Mouse (Mus musculus): ENCODE measurements around the gene Grin3b. TPM values are rescaled to one million over a fixed set of nuclear protein-coding genes. Genes with fewer than 3 reads are reported as not detected.
A peak's percentile ranks its signal among the peaks of the same experiment; 100 is the strongest.

Gene Grin3b
- 0.22 and 0.38 TPM in 2 replicates for polyA plus RNA-seq (2014; fragmentation: Nextera tagmentation; extraction: Ambion mirVana)

GRCm38 (mm10) chr10:79970415-79971182 is at the start of gene Grin3b:
Grin3b (plus strand) TSS chr10:79970715.
- ATAC-seq (ENCODE audit: low FRiP score) (no peak), DNase-seq (ENCODE audit: low spot score, missing footprints) (peak; percentile 91)
- peak within 1 kb of the TSS; percentile 25 for H3K4me3 ChIP-seq (ENCODE audit: low read depth, low read length)
- peak within 1 kb of the TSS; percentile 20; the same call in 1 of the 2 replicates for H3K9ac ChIP-seq (ENCODE audit: low read length)
- H3K36me3 ChIP-seq (ENCODE audit: control insufficient read depth, insufficient read depth, low read length), result peaks cover 12% of the 10 kb centered on the region; the same call in 1 of the 2 replicates
- no peaks in the 10 kb centered on the region for H3K9me3 ChIP-seq (ENCODE audit: control insufficient read depth, low read length)
- no peak within 1 kb of the TSS for H3K27ac ChIP-seq (ENCODE audit: low read depth, low read length)
- H3K4me1 ChIP-seq (ENCODE audit: control insufficient read depth, insufficient read depth, low read length), result peaks cover 4% of the 10 kb centered on the region; the same call in 1 of the 2 replicates
- H3K27me3 ChIP-seq (ENCODE audit: control insufficient read depth, insufficient read depth, low read length), result peaks cover 23% of the 10 kb centered on the region
- 8% methylated on average over 47 of the region's 47 CpGs for WGBS
- peak within 1 kb of the TSS; percentile 41 for H3K4me2 ChIP-seq

- Histone ChIP-seq H3K4me1 (ENCODE audit: control insufficient read depth, insufficient read depth, low read length) (peaks cover 25% of the 10 kb centered on the region), H3K27ac (ENCODE audit: low read depth, low read length) (no peak within 1 kb of the TSS), H3K27me3 (ENCODE audit: control insufficient read depth, insufficient read depth, low read length) (peaks cover 62% of the 10 kb centered on the region), H3K4me3 (ENCODE audit: low read depth, low read length) (peak within 1 kb of the TSS; percentile 15), H3K9me3 (ENCODE audit: control insufficient read depth, low read length) (no peaks in the 10 kb centered on the region), H3K4me2 (peak within 1 kb of the TSS; percentile 28), H3K9ac (ENCODE audit: low read length) (peak within 1 kb of the TSS; percentile 20), H3K36me3 (ENCODE audit: control insufficient read depth, insufficient read depth, low read length) (no peaks in the 10 kb centered on the region)
- ATAC-seq (ENCODE audit: low FRiP score) (no peak), DNase-seq (ENCODE audit: low spot score, missing footprints) (no peak)
- 4% methylated on average over 41 of the region's 41 CpGs for WGBS
These were observed 49.5 kb upstream of the Grin3b start, which contains the start of gene R3hdm4 for GRCm38 (mm10) chr10:79920958-79921535. R3hdm4 (minus strand) TSS chr10:79921208.

- ATAC-seq (ENCODE audit: low FRiP score) (no peak), DNase-seq (ENCODE audit: low spot score, missing footprints) (no peak)
- WGBS, result 3% methylated on average over 34 of the region's 34 CpGs
- peak overlapping the region; percentile 20; the same call in 1 of the 2 replicates for H3K9ac ChIP-seq (ENCODE audit: low read length)
- H3K27ac ChIP-seq (ENCODE audit: low read depth, low read length), result no peak overlapping the region
- no peaks in the 10 kb centered on the region for H3K36me3 ChIP-seq (ENCODE audit: control insufficient read depth, insufficient read depth, low read length)
- peak overlapping the region; percentile 15 for H3K4me3 ChIP-seq (ENCODE audit: low read depth, low read length)
- no peaks in the 10 kb centered on the region for H3K9me3 ChIP-seq (ENCODE audit: control insufficient read depth, low read length)
- H3K27me3 ChIP-seq (ENCODE audit: control insufficient read depth, insufficient read depth, low read length), result peaks cover 64% of the 10 kb centered on the region
- peaks cover 28% of the 10 kb centered on the region for H3K4me1 ChIP-seq (ENCODE audit: control insufficient read depth, insufficient read depth, low read length)
- peak overlapping the region; percentile 28 for H3K4me2 ChIP-seq
These were observed 48.9 kb upstream of the Grin3b start for GRCm38 (mm10) chr10:79921572-79921971.

GRCm38 (mm10) chr10:79924998-79925784 is 45.3 kb upstream of the Grin3b start:
- no peak overlapping the region for H3K27ac ChIP-seq (ENCODE audit: low read depth, low read length)
- H3K9me3 ChIP-seq (ENCODE audit: control insufficient read depth, low read length), result no peaks in the 10 kb centered on the region
- H3K4me2 ChIP-seq, result no peak overlapping the region
- H3K4me3 ChIP-seq (ENCODE audit: low read depth, low read length), result no peak overlapping the region
- no peaks in the 10 kb centered on the region for H3K36me3 ChIP-seq (ENCODE audit: control insufficient read depth, insufficient read depth, low read length)
- H3K9ac ChIP-seq (ENCODE audit: low read length), result no peak overlapping the region
- 0 out of 2 replicates have a peak, but pooled peaks have one; percentile 4 for ATAC-seq (ENCODE audit: low FRiP score)
- peak; percentile 99 for DNase-seq (ENCODE audit: low spot score, missing footprints)
- peaks cover 33% of the 10 kb centered on the region for H3K4me1 ChIP-seq (ENCODE audit: control insufficient read depth, insufficient read depth, low read length)
- 11% methylated on average over 29 of the region's 29 CpGs for WGBS
- H3K27me3 ChIP-seq (ENCODE audit: control insufficient read depth, insufficient read depth, low read length), result peaks cover 34% of the 10 kb centered on the region

GRCm38 (mm10) chr10:79925785-79926490 is 44.6 kb upstream of the Grin3b start:
- ATAC-seq (ENCODE audit: low FRiP score) (no peak), DNase-seq (ENCODE audit: low spot score, missing footprints) (peak; percentile 89)
- H3K36me3 ChIP-seq (ENCODE audit: control insufficient read depth, insufficient read depth, low read length), result no peaks in the 10 kb centered on the region
- H3K4me3 ChIP-seq (ENCODE audit: low read depth, low read length), result peak overlapping the region; percentile 89
- 17% methylated on average over 14 of the region's 15 CpGs for WGBS
- H3K4me2 ChIP-seq, result peak overlapping the region; percentile 86
- no peaks in the 10 kb centered on the region for H3K9me3 ChIP-seq (ENCODE audit: control insufficient read depth, low read length)
- H3K9ac ChIP-seq (ENCODE audit: low read length), result peak overlapping the region; percentile 82
- peak overlapping the region; percentile 25; the same call in 1 of the 2 replicates for H3K27ac ChIP-seq (ENCODE audit: low read depth, low read length)
- peaks cover 27% of the 10 kb centered on the region for H3K4me1 ChIP-seq (ENCODE audit: control insufficient read depth, insufficient read depth, low read length)
- H3K27me3 ChIP-seq (ENCODE audit: control insufficient read depth, insufficient read depth, low read length), result peaks cover 27% of the 10 kb centered on the region

- peak; percentile 100 for DNase-seq (ENCODE audit: low spot score, missing footprints)
- under 1% methylated on average over 63 of the region's 63 CpGs for WGBS
- peaks cover 21% of the 10 kb centered on the region for H3K4me1 ChIP-seq (ENCODE audit: control insufficient read depth, insufficient read depth, low read length)
- no peaks in the 10 kb centered on the region for H3K36me3 ChIP-seq (ENCODE audit: control insufficient read depth, insufficient read depth, low read length)
- peak; percentile 76 for ATAC-seq (ENCODE audit: low FRiP score)
- H3K27ac ChIP-seq (ENCODE audit: low read depth, low read length), result peak within 1 kb of the TSS; percentile 27
- H3K4me2 ChIP-seq, result peak within 1 kb of the TSS; percentile 86
- H3K4me3 ChIP-seq (ENCODE audit: low read depth, low read length), result peak within 1 kb of the TSS; percentile 89
- H3K27me3 ChIP-seq (ENCODE audit: control insufficient read depth, insufficient read depth, low read length), result peaks cover 19% of the 10 kb centered on the region
- H3K9ac ChIP-seq (ENCODE audit: low read length), result peak within 1 kb of the TSS; percentile 82
- no peaks in the 10 kb centered on the region for H3K9me3 ChIP-seq (ENCODE audit: control insufficient read depth, low read length)
These were observed 43.8 kb upstream of the Grin3b start, which contains the start of gene Arid3a for GRCm38 (mm10) chr10:79926491-79927323. Arid3a (plus strand) TSS chr10:79927043.

GRCm38 (mm10) chr10:79927324-79928029 is 43.0 kb upstream of the Grin3b start:
- peaks cover 22% of the 10 kb centered on the region for H3K4me1 ChIP-seq (ENCODE audit: control insufficient read depth, insufficient read depth, low read length)
- H3K9me3 ChIP-seq (ENCODE audit: control insufficient read depth, low read length), result no peaks in the 10 kb centered on the region
- H3K4me2 ChIP-seq, result peak overlapping the region; percentile 86
- WGBS, result 0% methylated on average over 54 of the region's 54 CpGs
- H3K36me3 ChIP-seq (ENCODE audit: control insufficient read depth, insufficient read depth, low read length), result no peaks in the 10 kb centered on the region
- H3K27me3 ChIP-seq (ENCODE audit: control insufficient read depth, insufficient read depth, low read length), result peaks cover 11% of the 10 kb centered on the region
- peak overlapping the region; percentile 89 for H3K4me3 ChIP-seq (ENCODE audit: low read depth, low read length)
- peak overlapping the region; percentile 82 for H3K9ac ChIP-seq (ENCODE audit: low read length)
- peak overlapping the region; percentile 27 for H3K27ac ChIP-seq (ENCODE audit: low read depth, low read length)
- DNase-seq (ENCODE audit: low spot score, missing footprints), result peak; percentile 98
- peak; percentile 49 for ATAC-seq (ENCODE audit: low FRiP score)
